Mouse (Mus musculus) heart, adult 11 months (tissue): ENCODE measurements around the gene Cmtr1.
"Not testable (repeated sequence)": the region's sequence is repeated elsewhere in the genome, so short reads cannot be mapped to it uniquely, and the experiment has no call there.

Experiments used
- DNase-seq: peaks from one replicate; pipeline ENCODE4 v3.0.0; 2022

The Cmtr1 gene

DNA sequence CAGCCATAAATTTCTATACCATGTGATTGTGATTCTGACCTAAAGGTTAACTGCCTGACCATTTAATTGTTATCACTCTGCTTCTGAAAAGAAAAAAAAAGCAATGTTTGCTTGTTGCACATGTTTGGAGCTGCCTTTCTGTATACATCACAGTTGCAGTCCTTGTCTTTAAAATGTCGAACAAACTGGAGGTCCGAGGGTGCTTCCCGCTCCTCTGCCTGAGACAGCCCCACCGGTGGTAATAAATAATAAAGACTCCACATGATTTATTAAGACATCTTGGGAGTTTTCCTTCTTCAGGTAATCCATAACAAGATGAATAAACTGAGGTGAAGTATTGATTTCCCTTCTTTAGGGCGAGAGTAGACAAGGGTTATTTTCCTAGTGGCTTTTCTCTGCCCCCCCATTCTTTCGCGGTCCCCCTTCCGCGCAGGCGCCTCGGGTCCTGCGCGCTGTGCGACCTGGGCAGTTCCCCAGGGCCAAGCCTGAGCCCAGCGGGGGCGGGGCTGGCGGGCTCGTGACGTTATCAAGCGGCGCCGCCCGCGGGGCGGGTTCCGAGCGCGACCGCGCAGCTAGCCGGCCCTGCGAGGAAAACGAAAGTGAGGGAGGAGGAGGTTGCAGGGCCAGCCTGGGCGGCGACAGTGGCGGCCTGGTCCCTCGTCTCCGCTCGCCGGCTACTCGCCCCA, at the start of gene Cmtr1:
TSS of gene Cmtr1 (plus strand) at position 520 of the 686 bp plus-strand sequence.
- peak; percentile 100 for DNase-seq

- not testable (repeated sequence) for DNase-seq
Observed at GRCm38 (mm10) chr17:29613453-29613852, 46.9 kb upstream of the Cmtr1 start.

GRCm38 (mm10) chr17:29614115-29615023, 46.0 kb upstream of the Cmtr1 start, which contains the start of the genes Rnf8 and Gm28043:
TSS of gene Rnf8 (plus strand) at chr17:29614790.
TSS of gene Gm28043 (plus strand) at chr17:29614876.
- DNase-seq = peak; percentile 99

GRCm38 (mm10) chr17:29615024-29615551, 45.3 kb upstream of the Cmtr1 start:
- no peak for DNase-seq

- no peak for DNase-seq
Observed at GRCm38 (mm10) chr17:29615616-29616015, 44.8 kb upstream of the Cmtr1 start.

DNA sequence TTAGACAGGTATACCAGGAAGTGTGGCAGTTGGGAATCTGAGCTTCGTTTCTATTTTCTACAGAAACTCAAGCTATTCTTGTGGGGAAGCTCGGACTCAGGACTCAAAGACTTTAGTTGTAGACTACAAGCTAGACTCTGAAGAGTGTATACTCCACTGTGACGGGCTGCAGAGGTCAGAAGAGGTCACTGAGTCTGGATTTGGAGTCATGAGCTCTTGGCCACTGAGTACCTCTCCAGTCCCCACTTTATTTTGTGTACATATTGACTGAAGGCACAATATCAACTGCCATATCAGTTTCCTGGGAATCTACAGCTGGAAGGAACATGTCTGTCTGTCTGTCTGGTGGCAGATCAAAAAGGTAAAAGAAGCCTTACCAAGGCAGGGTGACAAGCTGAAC, 41.2 kb upstream of the Cmtr1 start:
- DNase-seq = no peak

DNA sequence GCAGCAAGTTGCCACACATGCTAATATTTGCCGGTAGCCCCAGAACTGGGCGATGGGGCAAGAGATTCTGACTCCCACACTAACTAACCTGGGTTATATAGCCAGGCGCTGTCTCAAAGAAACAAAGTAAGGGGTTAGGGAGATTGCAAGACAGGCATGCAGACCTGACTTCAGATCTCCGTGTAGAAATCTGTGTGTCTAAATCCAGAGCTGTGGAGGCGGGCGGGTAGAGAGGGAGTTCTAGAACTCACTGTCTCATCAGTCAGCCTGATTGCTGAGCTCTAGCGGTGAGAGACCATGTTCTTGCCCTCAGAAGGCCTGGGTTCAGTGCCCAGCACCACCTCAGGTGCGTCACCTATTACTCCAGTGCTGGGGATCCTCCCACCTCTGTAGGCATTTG, 36.9 kb upstream of the Cmtr1 start:
- no peak for DNase-seq

- DNase-seq = peak; percentile 94
Observed at GRCm38 (mm10) chr17:29627285-29627684, 33.1 kb upstream of the Cmtr1 start.

- DNase-seq = no peak
Observed at GRCm38 (mm10) chr17:29628946-29629345, 31.4 kb upstream of the Cmtr1 start.

DNA sequence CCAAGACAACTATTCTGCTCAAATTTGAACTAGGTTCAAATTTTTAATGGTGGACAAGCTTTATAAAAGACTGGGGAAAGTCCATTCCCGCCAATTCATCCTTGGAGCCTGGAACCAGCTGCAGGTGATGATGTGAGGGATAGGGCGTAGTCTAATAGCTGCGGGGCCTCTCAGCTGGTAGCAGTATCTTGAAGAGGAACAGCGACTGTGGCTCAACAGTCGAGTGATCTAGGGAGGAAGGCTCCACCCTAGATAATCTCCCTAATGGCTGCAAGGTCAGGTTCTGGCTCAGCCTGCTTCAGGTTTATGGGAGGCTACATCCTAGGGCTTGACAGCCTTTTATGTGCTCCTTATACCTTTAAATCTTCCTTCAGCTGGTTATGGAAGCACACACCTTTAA, 30.8 kb upstream of the Cmtr1 start:
- DNase-seq = no peak

GRCm38 (mm10) chr17:29632312-29632711, 28.1 kb upstream of the Cmtr1 start:
- no peak for DNase-seq

- DNase-seq = no peak
Observed at GRCm38 (mm10) chr17:29635492-29635891, 24.9 kb upstream of the Cmtr1 start.

DNA sequence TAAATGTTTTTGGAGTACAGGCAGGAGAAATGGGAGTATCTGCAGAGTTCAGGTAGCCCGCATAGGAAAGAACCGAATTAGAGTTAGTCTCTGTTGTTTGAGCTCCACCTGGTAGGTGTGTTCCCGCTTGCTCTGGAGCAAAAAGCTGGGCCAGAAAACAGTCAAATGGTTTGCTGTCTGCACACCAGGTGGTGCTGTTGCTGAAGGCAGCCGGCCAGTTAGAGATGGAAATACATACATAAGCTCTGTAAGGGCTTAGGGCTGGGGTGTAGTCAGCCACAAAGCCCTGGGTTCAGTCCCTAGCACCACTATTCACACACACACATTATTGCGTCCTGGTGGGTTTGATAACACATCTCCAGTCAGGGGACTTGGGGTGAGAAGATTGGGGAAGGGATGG, 24.3 kb upstream of the Cmtr1 start:
- no peak for DNase-seq

- peak; percentile 91 for DNase-seq
Observed at GRCm38 (mm10) chr17:29637377-29637776, 23.0 kb upstream of the Cmtr1 start.

GRCm38 (mm10) chr17:29637895-29638294, 22.5 kb upstream of the Cmtr1 start:
- peak; percentile 93 for DNase-seq

DNA sequence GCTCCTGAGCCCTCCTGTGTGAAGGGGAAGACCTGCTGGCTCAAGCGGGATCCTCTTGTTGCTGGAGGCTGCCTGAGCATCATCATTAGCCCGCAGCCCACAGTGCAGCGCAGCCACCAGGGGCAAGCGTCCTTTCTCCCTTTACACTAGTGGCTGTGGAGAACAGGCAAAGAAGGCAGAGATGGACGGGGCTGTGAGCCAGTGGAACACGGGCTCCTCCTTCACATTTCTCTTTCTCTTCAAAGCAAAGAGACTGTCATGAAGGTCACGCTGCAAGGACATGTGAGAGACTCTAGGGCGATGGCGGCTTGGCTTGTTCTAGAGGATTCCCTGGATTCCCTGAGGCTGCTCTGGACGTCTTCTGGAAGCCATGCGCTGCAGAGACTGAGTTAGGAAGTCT, 19.4 kb upstream of the Cmtr1 start:
- DNase-seq = no peak

DNA sequence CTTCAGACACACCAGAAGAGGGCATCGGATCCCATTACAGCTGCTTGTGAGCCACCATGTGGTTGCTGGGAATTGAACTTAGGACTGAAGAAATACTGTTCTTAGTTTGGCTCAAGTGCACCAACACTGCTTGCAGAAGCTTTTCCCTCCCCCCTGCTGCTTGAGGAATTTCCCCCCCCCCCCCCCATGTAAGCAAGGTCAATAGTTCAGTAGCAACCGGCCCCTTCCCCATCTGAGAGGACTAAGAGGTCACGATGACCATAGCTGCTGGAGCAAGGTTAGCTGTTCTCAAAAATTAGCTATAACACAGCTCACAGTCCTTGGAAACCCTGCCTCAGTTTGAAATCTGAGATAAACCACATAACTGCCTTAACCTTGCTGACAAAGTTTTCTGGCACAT, 18.2 kb upstream of the Cmtr1 start:
- no peak for DNase-seq

DNA sequence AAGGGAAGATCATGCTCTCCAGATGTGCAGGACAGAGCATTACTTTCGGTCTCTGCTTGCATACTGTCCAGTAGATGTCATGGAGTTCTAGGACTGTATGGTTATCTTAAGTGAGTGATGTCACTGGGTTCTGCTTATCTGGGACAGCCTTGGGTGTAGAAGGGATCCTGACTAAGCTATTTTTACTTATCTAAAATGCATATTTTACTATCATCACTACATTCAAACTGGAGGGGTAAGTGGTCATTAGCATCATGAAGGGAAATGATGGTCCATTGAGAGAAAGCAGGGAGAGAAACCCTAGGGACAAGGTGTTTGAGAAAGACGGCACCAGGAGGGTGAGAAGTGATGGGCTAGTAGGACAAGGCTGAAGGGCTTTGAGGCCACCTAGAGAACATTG, 2.1 kb upstream of the Cmtr1 start:
- no peak for DNase-seq

GRCm38 (mm10) chr17:29660762-29661391, 482 bp downstream of the Cmtr1 start:
- no peak for DNase-seq

DNA sequence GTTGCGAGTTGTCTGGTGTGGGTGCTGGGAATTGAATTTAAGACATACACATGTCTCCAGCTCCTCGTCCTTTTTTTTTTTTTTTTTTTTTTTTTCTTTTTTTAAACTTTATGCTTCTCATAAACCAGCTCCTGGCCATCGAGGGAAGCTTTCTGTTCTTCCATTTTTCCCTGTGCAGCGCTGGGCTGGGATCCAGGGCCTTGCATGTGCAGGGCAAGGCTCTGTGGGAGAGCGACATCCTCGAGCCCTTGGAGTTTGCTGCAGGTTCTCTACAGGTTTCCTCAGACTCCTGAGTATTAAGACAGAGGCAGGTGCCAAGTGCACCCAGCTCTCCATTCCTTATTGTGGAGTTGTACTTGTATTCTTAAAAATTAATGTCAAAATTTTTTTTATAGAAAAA, 1.8 kb downstream of the Cmtr1 start:
- DNase-seq = no peak

DNA sequence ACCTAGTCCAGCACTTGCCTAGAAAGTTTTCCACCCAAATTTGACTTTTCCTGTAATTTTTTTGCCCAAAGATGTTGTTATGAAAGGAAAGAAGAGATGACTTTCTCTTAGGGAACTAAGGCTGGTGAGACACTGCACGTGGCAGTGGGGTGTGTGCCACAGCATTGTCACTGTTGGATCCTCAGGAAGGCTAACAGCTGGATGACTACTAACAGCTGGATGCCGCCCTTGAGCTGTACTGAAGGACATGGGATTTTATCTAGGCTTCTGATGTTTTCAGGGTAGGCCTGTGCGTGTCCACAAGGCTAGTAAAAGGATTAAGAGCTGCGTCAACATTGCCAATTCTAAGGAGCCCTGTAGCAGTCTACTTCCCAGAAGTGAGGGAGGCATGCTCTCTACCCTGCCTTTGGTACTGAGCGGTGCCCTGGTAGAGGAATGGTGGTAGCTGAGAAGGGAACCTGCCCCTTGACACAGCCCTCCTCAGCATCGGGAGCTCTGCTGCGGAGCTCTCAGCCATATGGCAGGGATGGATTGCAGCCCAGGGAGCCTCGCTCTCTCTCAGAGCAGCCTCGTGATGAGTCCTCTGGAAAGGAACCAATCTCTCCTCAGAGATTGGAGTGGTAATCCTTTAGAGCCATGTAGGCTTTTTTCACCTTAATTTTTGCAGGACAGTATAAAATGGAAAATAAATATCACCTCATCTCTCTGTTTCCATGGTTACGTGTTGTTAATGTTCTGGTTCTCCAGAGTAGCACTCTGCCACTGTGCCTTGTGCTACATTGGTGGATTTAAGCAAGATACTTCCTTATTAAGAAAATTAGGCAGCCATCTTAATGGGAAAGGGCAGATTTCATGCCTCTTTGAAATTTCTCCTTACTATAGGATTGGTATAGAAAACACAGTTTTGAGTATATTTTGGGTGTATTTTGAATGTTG, 7.9 kb downstream of the Cmtr1 start:
- no peak for DNase-seq

DNA sequence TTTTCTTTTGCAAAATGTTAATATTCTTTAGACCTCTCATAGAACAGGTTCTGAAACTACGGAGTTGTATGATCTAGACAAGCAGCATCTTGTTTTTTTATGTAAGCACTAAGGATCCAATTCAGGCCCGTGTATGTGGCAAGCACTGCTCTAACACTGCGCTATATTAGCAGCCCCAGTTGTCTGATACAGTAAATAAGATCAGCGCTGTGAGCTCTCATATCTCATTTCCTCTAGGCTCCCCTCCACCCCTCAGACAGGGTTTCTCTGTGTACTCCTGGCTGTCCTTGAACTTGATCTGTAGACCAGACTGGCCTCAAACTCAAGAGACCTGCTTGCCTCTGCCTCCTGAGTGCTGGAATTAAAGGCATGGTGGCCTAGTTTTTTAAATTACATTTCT, 8.6 kb downstream of the Cmtr1 start:
- DNase-seq = no peak
